Mouse (Mus musculus) cerebellum, adult (tissue): ENCODE results near the gene Pprc1.
A peak's percentile ranks its signal among the peaks of the same experiment; 100 is the strongest.

Source experiments
- ATAC-seq: cut with Nextera tagmentation; 2 replicates; pipeline ENCODE4 v1.9.2; 2017; ENCODE audit warnings: mild to moderate bottlenecking, moderate library complexity, mixed read lengths; ENCODE audit not compliant: insufficient number of reproducible peaks, low FRiP score, low TSS enrichment

Pprc1 gene

DNA sequence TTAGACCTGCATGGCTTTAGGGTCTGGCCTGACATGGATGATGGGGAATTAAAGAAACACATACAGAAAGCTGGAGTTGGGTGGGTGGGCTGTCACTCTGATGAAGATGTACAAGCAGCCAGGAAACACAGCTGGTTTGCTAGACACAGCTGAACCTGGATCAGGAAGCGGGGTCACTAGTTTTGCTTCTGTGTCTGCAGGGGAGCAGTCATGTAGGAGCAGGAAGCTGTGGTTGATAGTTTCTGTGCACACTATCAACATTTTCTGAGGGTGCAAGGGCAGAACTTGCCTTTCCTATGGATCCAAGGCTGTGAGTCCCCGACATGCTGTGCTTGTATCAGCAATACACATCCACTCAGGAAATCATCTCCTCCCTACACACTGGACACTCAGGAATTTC is 5.8 kb downstream of the Pprc1 start:
- ATAC-seq = no peak

DNA sequence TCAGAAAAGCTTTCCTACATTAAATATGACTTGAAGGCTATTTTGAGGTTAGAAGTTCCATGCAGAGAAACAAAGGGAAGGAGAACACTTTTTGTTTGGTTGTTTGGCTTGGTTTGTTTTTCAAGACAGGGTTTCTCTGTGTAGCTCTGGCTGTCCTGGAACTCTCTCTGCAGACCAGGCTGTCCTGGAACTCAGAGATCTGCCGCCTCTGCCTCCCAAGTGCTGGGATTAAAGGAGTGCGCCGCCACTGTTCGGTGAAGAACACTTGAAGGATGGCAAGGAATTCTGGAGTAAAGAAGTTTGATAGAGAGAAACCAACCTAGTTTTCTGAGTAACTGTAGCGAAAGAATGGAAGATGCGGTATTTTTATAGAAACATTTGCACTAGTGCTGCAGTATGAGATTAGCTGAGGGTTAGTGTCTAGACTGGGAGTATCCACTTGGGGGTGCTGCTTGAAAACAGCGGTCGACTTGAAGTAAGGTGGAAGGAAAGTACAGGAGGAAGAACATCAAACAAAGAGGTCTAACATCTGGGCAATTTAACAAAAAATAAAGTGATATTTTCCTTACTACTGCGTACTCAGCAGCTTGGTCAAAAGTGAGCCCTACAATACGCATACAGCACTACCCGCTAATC is 11.2 kb downstream of the Pprc1 start:
- peak; percentile 71 for ATAC-seq

DNA sequence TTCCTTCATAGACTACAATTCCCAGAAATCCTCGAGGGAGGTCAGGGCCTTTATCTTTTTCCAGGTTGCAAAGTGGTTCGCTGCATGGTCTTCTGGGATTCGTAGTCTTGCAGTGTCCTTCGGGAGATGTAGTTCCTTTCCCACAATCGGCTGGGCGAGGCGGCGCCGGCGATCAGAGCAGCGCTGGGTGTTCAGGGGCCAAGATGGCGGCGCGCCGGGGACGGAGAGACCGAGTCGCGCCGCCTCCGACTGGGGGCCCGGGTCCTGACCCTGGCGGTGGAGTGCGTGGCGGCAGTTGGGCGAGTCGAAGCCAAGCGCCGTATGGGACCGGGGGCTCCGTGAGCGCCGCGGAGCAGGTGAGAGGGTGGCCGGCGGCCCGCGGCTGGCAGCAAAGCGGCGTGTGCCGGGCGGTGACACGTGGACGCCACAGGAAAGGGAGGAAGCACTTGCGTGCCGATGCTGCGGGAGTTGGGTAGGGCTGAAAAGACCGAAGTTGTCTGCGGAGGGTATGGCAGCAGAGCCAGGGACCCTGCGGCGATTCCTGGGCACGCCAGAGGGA is 11.8 kb downstream of the Pprc1 start:
- peak; percentile 99 for ATAC-seq

DNA sequence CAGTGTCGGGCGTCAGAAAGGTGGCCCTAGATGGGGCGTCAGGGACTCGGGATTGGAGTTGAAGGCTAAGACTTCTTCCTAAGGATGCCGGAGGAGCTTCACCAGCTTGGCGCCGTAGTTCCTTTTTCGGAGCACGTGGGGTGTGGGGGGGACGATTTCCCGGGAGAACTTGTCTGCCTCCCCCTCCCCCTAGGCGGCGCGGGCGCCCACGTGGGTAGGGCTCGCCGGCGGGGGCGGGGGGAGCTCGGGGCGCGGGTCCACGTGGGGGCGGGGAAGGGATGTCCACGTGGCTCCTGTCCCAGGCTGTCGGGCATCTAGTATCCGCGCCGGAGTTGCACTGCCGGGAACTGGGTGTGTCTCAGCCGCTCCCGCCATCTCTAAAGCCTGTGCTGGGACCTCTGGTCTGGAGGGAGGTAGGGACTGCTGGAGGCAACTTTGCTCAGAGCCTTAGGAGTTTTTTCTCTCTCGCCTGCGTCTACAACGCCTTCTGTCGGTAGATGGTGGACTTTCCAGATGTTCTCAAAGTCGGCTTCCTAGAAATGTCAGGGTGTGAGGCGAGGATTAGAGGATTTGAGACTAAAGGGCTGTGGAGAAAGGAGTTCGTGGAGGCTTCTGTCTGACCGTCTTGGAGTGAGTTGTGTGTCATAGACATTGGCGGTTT is 12.4 kb downstream of the Pprc1 start:
- ATAC-seq = no peak

DNA sequence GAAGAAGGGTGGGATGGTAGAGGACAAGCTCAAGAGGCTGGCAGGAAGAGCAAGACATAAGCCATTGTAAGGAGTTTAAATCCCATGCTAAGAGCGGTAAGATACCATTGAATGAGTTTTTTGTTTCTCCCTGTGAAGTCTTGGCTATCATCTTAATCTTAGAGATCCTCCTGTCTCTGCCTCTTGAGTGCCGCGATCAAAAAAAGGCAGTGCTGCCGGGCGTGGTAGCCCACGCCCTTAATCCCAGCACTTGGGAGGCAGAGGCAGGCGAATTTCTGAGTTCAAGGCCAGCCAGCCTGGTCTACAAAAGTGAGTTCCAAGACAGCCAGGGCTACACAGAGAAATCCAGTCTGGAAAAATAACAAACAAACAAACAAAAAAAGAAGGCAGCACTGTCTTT is 13.8 kb downstream of the Pprc1 start:
- no peak for ATAC-seq

DNA sequence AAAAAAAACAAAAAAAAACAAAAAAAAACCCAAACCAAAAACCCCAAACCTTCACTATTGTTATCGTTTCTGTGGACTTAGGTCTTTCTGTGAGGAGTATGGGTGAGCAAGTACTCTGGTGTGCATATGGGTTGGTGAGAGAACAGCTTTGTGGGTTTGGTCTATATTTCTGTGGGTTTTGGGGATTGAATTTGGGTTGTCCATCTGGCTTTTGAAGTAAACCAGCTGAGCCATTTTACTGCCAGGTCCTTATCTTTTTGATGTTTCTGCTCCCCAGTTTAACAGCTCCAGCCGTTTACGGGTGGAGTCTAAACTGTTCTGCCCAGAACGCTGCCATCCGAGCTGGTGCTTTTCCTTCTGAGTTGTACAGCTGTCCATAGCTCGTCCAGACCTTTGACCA is 16.2 kb downstream of the Pprc1 start:
- no peak for ATAC-seq

DNA sequence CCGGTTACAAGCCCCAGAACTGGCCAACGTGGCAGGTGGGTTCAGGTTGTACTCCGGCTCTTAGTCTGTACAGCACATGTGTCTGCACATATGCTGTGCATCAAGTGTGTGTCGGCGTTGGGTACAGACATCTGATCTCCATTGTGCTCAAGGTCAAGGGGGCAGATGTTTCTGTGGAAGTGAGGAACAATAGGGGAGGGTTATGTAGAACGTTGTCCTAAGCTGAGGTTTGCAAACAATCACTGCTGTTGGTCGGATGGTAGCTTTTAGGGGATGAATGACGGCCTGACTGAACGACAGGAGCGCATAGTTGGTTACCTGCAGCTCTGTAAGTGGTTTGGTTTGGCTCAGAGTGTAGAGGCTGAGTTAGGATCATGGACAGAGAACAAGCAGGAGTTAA is 23.4 kb downstream of the Pprc1 start:
- ATAC-seq = no peak

DNA sequence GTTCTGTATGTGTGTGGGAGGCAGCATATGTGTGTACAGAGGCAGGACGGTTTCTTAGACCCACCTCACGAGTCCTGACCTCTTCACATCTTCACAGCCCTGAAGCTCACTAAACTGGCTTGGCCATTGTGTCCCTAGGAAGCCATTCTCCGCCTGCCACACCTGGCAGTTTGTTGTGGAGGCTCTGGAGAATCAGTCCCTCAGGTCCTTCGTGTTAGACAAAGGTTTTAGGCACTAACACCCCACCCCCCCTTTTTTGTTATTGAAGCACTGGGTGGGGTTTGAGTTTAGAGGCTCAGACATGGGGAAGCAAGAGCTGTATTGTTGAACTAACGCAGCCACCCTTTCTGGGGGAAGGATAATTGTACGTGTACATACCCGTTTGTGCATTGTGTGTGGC is 28.6 kb downstream of the Pprc1 start:
- ATAC-seq = no peak

DNA sequence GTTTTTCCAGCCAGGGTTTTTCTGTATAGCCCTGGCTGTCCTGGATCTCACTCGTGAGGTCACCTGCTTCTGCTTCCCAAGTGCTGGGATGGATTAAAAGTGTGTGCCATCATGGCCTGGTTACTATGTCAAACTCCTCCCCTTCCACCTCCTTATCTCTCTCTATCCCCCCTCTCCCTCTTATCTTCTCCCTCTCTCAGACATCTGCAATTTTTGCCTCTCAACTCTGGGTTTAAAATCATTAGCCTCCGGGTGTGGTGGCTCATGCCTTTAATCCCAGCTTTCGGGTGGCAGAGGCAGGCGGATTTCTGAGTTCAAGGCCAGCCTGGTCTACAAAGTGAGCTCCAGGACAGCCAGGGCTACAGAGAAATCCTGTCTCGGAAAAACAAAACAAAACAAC is 29.6 kb downstream of the Pprc1 start:
- no peak for ATAC-seq

DNA sequence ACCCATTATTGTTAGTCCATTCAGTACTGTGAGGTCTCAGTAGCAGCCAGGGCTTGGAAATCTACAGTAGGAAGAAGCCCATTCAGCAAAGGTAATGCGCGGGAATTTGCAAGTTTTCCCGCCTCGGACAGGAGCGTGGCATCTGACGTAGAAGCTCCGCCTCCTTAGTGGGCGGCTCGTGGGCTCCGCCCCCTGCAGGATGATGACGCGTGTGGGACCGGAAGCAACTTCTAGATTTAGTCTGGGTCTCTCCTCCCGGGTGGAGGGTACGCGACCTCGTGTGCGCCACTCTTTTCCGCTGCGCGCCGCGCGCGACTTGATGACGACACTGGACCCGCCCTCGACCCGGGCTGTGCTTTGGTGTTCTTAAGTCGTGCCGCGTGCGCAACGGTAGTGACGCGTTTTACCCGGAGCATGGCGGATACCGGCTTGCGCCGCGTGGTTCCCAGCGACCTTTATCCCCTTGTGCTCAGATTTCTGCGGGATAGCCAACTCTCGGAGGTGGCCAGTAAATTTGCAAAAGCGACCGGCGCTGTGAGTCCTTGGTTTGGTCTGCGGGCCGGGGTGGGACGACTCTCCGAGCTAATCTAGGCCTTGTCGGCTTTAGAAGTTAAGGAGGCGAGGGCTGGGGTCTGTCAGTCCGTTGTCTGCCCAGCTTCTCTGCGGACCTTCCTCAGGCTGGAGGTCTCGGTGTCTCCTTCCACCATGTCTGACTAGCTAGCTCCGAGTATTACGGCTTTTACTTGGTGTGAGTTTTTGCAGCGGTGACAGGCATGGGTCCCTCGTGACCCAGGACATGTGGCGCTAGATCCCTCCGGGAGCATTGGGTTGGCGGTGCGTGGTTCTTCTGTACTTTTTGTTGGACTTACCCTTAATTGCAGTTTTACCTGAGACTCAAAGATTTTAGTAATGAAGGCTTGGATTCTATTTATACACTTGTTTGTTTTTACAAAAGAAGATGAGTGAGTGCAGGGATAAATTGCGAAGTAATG is 31.2 kb downstream of the Pprc1 start, which contains the start of gene Nolc1:
Gene Nolc1 (plus strand): TSS at position 248 of the 992 bp plus-strand sequence.
- ATAC-seq = peak; percentile 90

DNA sequence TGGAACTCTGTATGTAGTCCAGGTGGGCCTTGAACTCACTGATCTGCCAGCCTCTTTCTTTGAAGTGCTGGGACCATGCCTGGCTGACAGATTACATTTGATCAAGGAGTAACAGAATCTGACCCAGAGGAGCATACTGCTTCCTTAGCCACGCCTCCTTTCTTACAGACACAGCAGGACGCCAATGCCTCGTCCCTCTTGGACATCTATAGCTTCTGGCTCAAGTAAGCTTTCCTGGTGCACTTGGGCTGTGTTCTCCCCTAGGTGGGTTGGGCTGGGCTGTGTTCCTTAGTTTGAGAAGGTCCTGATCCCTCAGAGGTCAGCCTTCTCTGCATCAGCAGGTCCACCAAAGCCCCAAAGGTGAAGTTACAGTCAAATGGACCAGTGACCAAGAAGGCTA is 33.8 kb downstream of the Pprc1 start:
- no peak for ATAC-seq

DNA sequence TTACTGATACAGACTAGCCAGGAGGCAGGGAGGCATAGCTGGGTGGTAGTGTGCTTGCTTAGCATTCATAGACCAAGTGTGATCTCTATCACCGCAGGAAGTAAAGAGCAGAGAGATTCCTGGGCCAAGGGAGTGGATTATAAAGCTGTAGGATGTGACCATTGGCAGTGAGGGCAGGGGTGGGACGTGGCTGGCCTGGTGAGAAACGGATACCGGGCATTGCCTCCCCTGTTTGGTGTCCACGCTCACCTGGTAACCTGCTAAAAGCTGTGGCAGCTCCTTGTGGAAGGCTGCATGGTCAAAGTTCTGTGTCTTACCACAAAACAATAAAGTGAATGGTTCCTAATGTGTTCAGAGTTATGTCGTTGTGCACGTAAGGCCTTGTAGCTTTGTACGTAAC is 40.5 kb downstream of the Pprc1 start:
- no peak for ATAC-seq

DNA sequence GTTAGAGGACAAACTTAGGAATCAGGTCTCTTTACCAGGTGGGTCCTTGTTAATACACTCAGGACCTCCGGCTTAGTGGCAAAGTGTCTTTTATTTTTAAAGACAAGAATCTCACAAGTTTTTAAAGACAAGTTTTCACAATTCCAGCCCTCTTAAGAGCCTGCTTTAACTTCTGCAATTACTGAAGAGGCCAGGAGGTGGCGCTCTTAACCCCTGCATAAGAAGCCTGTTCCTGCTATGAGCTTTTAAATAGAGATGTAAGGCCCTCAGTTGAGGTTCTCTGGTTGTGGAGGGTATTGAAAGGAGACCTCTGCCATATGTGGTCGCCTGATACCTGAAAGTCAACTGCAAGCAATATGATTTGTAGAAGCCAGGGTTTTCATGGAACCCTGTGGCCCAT is 41.7 kb downstream of the Pprc1 start:
- ATAC-seq = no peak

DNA sequence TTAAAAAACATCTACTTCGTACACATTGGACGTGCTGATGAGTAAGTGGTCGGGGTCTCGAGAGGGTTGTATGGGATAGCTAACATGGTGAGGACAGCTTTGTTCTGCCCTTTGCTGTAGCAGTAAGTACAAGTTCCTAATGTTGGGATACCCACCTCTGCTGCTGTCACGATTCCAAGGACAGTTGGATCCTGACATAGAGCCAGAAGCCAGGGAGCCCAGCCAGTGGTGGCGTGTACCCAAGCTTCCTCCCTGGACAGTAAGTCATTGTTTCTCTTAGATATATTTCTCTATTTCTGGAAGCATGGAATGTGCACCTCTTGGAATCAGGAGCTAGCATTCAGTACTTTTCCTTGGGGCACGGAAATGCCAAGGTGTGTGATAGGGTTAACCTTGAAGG is 43.2 kb downstream of the Pprc1 start:
- ATAC-seq = no peak

DNA sequence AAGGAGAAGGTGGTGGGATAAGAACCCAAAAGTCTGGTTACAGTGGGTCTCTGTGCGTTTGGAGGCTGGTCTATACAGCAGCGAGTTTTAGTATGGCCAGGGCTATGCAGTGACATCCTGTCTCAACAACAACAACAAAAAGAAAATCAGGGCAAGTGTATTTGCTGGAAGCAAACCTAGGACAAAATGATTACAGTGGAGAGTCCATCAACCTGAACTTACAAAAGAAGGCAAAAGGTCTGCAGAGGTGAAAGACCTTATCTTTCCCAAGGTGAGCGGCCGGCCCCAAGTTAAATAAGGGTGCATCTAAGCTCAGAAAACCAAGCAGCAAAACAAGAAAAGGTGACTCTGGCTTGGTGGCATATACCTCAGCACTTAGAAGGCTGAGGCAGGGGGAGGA is 47.0 kb downstream of the Pprc1 start:
- no peak for ATAC-seq

DNA sequence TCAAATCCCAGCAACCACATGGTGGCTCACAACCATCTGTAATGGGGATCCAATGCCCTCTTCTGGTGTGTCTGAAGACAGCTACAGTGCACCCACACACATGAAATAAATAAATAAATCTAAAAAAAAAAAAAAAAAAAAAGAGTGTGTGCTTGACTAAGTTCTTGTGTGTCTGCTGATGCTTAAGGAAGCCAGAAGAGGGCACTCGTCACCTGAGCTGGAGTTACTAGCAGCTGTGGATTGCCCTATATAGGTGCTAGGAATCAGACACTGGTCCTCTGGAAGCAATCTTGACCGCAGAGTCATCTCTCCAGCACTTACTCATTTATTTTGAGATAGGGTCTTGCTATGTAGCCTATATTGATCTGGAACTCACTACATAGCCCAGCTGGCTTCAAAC is 49.5 kb downstream of the Pprc1 start:
- ATAC-seq = no peak

DNA sequence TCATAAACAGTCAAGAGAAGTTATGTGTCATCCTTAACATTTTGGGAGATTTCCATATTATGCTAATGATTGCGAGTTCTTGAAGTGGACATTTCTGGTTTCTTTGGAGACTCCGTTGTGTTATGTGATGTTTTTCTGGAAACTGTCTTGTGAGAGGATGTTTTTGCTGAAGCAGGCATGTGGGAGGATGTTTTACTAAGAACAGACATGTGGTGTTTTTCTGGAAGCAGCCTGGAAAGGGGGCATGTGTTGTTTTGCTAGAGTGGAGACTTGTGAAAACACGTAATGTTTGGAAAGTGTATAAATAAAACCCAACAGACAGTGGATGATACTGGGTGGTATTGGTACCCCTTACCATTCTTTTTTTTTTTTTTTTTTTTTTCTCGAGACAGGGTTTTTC is 50.6 kb downstream of the Pprc1 start:
- no peak for ATAC-seq

DNA sequence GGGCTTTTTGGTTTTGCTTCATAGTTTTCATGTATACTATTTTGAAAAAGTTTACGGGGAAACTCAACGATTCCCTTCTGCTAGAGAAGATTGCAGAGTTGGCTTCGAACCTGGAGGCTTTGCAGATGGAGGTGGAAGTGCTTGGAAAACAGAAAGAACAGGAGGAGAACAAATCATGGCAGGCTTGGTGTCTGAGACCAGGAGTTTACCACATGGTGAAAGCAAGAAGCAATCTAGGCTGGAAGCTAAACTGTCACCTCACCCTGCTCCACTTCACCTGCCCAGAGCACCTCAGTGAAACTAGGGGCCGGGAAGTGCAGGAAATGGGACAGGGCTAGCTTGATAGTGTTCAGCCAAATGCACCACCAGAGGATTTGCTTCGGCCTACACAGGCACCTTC is 51.7 kb downstream of the Pprc1 start:
- no peak for ATAC-seq

DNA sequence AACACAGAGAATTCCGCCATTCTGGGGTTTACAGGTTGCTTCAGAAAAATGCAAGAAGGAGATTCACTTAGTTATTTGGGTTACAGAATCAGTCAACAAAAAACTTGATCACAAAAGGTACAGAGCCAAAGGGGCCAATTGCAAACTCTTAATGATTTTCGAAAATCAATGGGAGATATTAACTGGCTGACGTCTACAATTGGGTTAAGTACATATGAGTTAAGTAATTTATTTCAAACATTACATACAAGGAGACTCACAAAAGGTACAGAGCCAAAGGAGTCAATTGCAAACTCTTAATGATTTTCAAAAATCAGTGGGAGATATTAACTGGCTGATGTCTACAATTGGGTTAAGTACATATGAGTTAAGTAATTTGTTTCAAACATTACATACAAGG is 54.9 kb downstream of the Pprc1 start:
- ATAC-seq = no peak

DNA sequence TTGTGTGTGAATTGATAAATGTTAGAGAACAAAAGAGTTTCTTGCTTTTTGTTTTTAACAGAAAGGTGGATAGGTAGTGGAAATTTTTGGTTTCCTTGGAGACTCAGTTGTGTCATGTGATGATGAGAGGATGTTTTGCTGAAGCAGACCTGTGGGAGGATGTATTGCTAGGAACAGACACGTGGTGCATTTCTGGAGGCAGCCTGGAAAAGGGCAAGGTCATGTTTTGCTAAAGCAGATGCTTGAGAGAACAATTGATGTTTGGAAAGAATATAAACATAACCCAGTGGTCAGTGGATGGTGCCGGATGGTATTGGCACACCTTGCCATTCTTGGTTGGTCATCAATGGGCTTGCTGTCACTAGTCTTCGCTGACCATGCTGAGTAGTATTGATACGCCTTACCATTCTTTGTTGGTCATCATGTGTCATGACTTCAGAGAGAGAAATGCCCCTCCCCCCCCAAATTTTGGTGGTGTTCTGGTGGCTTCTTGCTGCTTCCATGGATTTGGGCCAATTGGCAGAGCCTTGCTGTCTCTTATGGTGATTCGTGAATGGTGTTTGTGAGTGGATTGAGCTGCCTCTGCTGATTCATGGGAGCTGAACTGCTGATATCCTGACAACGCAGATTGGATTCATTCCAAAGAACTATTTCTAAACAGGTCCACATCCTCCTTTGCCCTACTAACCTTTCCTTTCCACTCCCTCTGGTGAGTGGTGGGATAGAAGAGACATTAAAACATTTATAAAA is 58.9 kb downstream of the Pprc1 start:
- ATAC-seq = no peak
